Mouse (Mus musculus): Measurements from ENCODE around the gene Nrip2.

GRCm38 (mm10) chr6:128425046-128425445 lies 25.9 kb downstream of the Nrip2 start:
- TF ChIP-seq CTCF (conservative IDR thresholded peaks at IDR 0.05 in 1 of 2, IDR thresholded peaks at IDR 0.05 in 1 of 2; ENCODE audit: low read depth in 2 of 2, low read length in 2 of 2) (no peak), MAZ (IDR thresholded peaks at IDR 0.05; ENCODE audit: low read depth, low read length) (no peak), USF2 (conservative IDR thresholded peaks at IDR 0.05; ENCODE audit: low read depth, low read length) (no peak), POLR2A (IDR thresholded peaks at IDR 0.05; ENCODE audit: low read depth, low read length) (no peak), JUND (conservative IDR thresholded peaks at IDR 0.05; ENCODE audit: low read depth, low read length) (no peak), GABPA (IDR thresholded peaks at IDR 0.05; ENCODE audit: insufficient replicate concordance, low read depth, low read length) (no peak), IRF4 (IDR thresholded peaks at IDR 0.05; ENCODE audit: low read depth, low read length) (no peak), EP300 (IDR thresholded peaks at IDR 0.05; ENCODE audit: low read length) (no peak), TBP (conservative IDR thresholded peaks at IDR 0.05; ENCODE audit: low read depth, low read length) (no peak)

Measured in CH12.LX (cell line).